Mouse (Mus musculus): Measurements from ENCODE around the gene Pon3.

Gene Pon3

DNA sequence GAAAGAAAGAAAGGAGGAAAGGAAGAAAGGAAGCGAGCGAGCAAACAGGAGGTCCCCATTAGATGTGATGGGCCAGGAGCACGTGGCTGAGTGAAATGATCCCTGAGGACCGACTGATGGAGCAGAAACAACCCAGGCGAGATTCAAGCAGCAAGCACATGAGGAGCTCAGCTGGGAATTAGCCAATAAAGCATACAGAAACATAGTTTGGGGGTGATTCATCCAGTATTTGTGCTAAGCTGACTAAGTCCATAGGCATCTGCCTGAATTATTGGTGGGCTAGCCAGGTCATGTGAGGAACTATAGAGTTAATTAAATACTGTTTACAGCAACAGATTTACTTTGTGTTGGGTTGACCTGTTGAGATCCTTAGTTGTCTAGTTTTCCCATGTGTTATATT, 75.4 kb downstream of the Pon3 start:
- no peak for DNase-seq (ENCODE audit: low spot score in 2 of 2)

GRCm38 (mm10) chr6:5179189-5179588, 76.9 kb downstream of the Pon3 start:
- no peak for DNase-seq (ENCODE audit: low spot score in 2 of 2)

GRCm38 (mm10) chr6:5177967-5178891, 77.9 kb downstream of the Pon3 start:
- peak in 1 of 2 experiments; percentile 34 for DNase-seq (ENCODE audit: low spot score in 2 of 2)

GRCm38 (mm10) chr6:5174179-5174812, 81.8 kb downstream of the Pon3 start:
- no peak for DNase-seq (ENCODE audit: low spot score in 2 of 2)

DNA sequence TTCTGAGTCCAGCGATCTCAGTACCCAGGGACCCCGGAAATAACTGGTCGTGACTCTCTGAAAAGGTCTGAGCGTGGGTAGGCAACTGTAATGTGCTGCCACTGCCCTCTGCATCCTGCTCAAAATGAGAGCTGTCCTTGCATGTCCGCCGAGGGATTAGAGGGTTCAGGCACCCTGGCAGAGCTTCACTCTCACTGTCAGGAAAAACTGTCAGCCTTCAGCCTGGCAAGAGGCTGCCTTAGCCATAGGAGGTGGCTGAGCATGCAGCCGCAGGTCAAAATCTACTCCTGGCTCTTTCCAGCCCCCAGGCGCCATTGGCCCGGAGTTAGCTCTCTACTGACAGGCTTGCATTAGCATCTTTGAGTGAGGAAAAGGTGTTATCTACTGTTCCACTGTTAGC, 83.5 kb downstream of the Pon3 start:
- DNase-seq (ENCODE audit: low spot score in 2 of 2): no peak

DNA sequence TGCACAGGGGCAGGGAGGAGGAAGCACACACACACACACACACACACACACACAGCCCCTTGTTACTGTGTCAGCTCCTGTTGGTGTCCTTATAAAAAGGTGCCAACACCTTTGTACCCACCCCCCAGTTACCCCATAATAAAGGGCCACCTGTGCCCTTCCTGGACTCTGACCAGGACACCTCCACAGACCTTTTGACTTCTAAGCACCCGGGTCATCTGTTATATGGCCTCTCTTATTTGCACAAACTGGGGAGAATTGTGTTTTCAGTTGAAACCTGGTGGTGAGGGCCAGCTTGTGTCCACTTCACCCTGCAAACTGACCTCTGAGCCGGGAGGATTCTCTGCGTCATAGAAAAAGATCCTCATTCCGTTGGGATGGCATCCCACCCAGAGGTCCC, 84.7 kb downstream of the Pon3 start:
- no peak for DNase-seq (ENCODE audit: low spot score in 2 of 2)
